ENCODE assay signal across 10 mouse cellular contexts in genomic region chr8:91973951-91974439, GRCm38 (mm10).
DNase-seq lines count a peak whose midpoint lies in the region; ATAC-seq lines count a peak whose summit lies in the region.
"Had no signal": no experiment of that assay in that cellular context is flagged by ENCODE, and none has a peak within 500 bp of the region (broad histone marks: within the 10 kb centered on the region; RNA-seq: fewer than 3 reads in every experiment).

No protein-coding gene starts in this region.

- no peak overlapping the region for H3K27ac ChIP-seq in kidney, embryonic 16.5 days (ENCODE audit: low read length)
- H3K27ac ChIP-seq in limb, embryonic 11.5 days (replicated peaks; ENCODE audit: low read depth, low read length) = no peak overlapping the region
- no peak overlapping the region for H3K27ac ChIP-seq in neural tube, embryonic 14.5 days (ENCODE audit: low read depth, low read length)
- no peak overlapping the region for H3K27ac ChIP-seq in heart, embryonic 11.5 days (ENCODE audit: low read depth, low read length)
- H3K27ac ChIP-seq: lung, embryonic 15.5 days had no signal

- H3K36me3 ChIP-seq in kidney, embryonic 16.5 days (ENCODE audit: insufficient read depth, low read length) = no peaks in the 10 kb centered on the region
- H3K36me3 ChIP-seq in limb, embryonic 11.5 days (ENCODE audit: control insufficient read depth, insufficient read depth, low read length) = no peaks in the 10 kb centered on the region
- H3K36me3 ChIP-seq in neural tube, embryonic 14.5 days (ENCODE audit: control insufficient read depth, insufficient read depth, low read length) = no peaks in the 10 kb centered on the region
- H3K36me3 ChIP-seq in heart, embryonic 11.5 days (ENCODE audit: control insufficient read depth, insufficient read depth, low read length) = no peaks in the 10 kb centered on the region
- H3K36me3 ChIP-seq: lung, embryonic 15.5 days had no signal

- H3K27me3 ChIP-seq in kidney, embryonic 16.5 days (ENCODE audit: insufficient read depth, low read length) = peaks cover 75% of the 10 kb centered on the region
- H3K27me3 ChIP-seq in limb, embryonic 11.5 days (ENCODE audit: control insufficient read depth, insufficient read depth, low read length) = peaks cover 67% of the 10 kb centered on the region
- H3K27me3 ChIP-seq in neural tube, embryonic 14.5 days (ENCODE audit: control insufficient read depth, insufficient read depth, low read length) = peaks cover 3% of the 10 kb centered on the region; the same call in 1 of the 2 replicates
- peaks cover 53% of the 10 kb centered on the region for H3K27me3 ChIP-seq in heart, embryonic 11.5 days (ENCODE audit: control insufficient read depth, insufficient read depth, low read length)

- DNase-seq in kidney, adult 9 months = peak; percentile 39
- peak; percentile 83 for DNase-seq in forelimb bud, embryonic 11.5 days (ENCODE audit: low read depth, low spot score)
- DNase-seq in limb, embryonic 11.5 days (ENCODE audit: low spot score) = peak; percentile 73
- no peak for DNase-seq in cerebellum, postnatal 36 days
- DNase-seq in ovary, postnatal 14 days (ENCODE audit: low spot score) = no peak
- DNase-seq: cerebellum, postnatal 14 days had no signal

- no peaks in the 10 kb centered on the region for H3K9me3 ChIP-seq in kidney, embryonic 16.5 days (ENCODE audit: low read length)
- H3K9me3 ChIP-seq in limb, embryonic 11.5 days (ENCODE audit: control insufficient read depth, low read length) = no peaks in the 10 kb centered on the region
- H3K9me3 ChIP-seq in neural tube, embryonic 14.5 days (ENCODE audit: control insufficient read depth, low read length) = no peaks in the 10 kb centered on the region
- H3K9me3 ChIP-seq in heart, embryonic 11.5 days (replicated peaks; ENCODE audit: control insufficient read depth, low read length) = no peaks in the 10 kb centered on the region
- H3K9me3 ChIP-seq: lung, embryonic 15.5 days had no signal

- no peak overlapping the region for H3K9ac ChIP-seq in kidney, embryonic 16.5 days (replicated peaks; ENCODE audit: low read length)
- no peak overlapping the region for H3K9ac ChIP-seq in limb, embryonic 11.5 days (ENCODE audit: low read length)
- H3K9ac ChIP-seq in neural tube, embryonic 14.5 days (replicated peaks; ENCODE audit: low read depth, low read length) = no peak overlapping the region
- no peak overlapping the region for H3K9ac ChIP-seq in heart, embryonic 11.5 days (ENCODE audit: low read depth, low read length)
- H3K9ac ChIP-seq: lung, embryonic 15.5 days had no signal

- 24% methylated on average over 18 of the region's 18 CpGs for WGBS in kidney, embryonic 16.5 days
- 21% methylated on average over 18 of the region's 18 CpGs for WGBS in limb, embryonic 11.5 days
- 13% methylated on average over 18 of the region's 18 CpGs for WGBS in neural tube, embryonic 14.5 days
- WGBS in heart, embryonic 11.5 days (ENCODE audit: insufficient replicate concordance) = 88% methylated on average over 18 of the region's 18 CpGs

- no peak for ATAC-seq in kidney, embryonic 16.5 days (ENCODE audit: low FRiP score, low TSS enrichment)
- peak; percentile 72 for ATAC-seq in limb, embryonic 11.5 days (ENCODE audit: insufficient number of reproducible peaks, low FRiP score, low TSS enrichment, low read depth)
- ATAC-seq in neural tube, embryonic 14.5 days (ENCODE audit: low read depth) = peak; percentile 80
- ATAC-seq in heart, embryonic 11.5 days (replicated peaks; ENCODE audit: insufficient number of reproducible peaks, low FRiP score, low TSS enrichment) = no peak

- no peak overlapping the region for H3K4me2 ChIP-seq in kidney, embryonic 16.5 days (replicated peaks; ENCODE audit: low read depth, low read length)
- H3K4me2 ChIP-seq in limb, embryonic 11.5 days (ENCODE audit: low read depth, severe bottlenecking) = no peak overlapping the region
- peak overlapping the region; percentile 14; the same call in 1 of the 2 replicates for H3K4me2 ChIP-seq in neural tube, embryonic 14.5 days (ENCODE audit: low read depth, low read length)
- H3K4me2 ChIP-seq in heart, embryonic 11.5 days = no peak overlapping the region
- H3K4me2 ChIP-seq: lung, embryonic 15.5 days had no signal

- no peaks in the 10 kb centered on the region; the same call in 1 of the 2 replicates for H3K4me1 ChIP-seq in kidney, embryonic 16.5 days (ENCODE audit: insufficient read depth, low read length)
- H3K4me1 ChIP-seq in limb, embryonic 11.5 days (ENCODE audit: control insufficient read depth, insufficient read depth, low read length) = peaks cover 5% of the 10 kb centered on the region; the same call in 1 of the 2 replicates
- peaks cover 16% of the 10 kb centered on the region for H3K4me1 ChIP-seq in neural tube, embryonic 14.5 days (ENCODE audit: control insufficient read depth, insufficient read depth, low read length)
- peaks cover 9% of the 10 kb centered on the region for H3K4me1 ChIP-seq in heart, embryonic 11.5 days (ENCODE audit: control insufficient read depth, insufficient read depth, low read length)

- H3K4me3 ChIP-seq in kidney, embryonic 16.5 days (ENCODE audit: low read length) = no peak overlapping the region
- no peak overlapping the region for H3K4me3 ChIP-seq in limb, embryonic 11.5 days (ENCODE audit: low read depth, low read length)
- H3K4me3 ChIP-seq in neural tube, embryonic 14.5 days (ENCODE audit: low read depth, low read length) = no peak overlapping the region
- no peak overlapping the region for H3K4me3 ChIP-seq in heart, embryonic 11.5 days (ENCODE audit: low read depth, low read length)
- H3K4me3 ChIP-seq: lung, embryonic 15.5 days had no signal

Comparison
In these comparisons a context has a peak if more than half of its experiments do, and no peak if none do; other contexts are left out.
1. DNase-seq: peak in kidney, adult 9 months (single experiment), forelimb bud, embryonic 11.5 days (single experiment) and limb, embryonic 11.5 days (single experiment); none in cerebellum, postnatal 36 days (0 of 2) and ovary, postnatal 14 days (single experiment).
2. ATAC-seq: peak in limb, embryonic 11.5 days (single experiment) and neural tube, embryonic 14.5 days (single experiment); none in kidney, embryonic 16.5 days (single experiment) and heart, embryonic 11.5 days (single experiment).